Mouse (Mus musculus): ENCODE results near the gene Zfp619.
"Not testable (repeated sequence)": the region's sequence is repeated elsewhere in the genome, so short reads cannot be mapped to it uniquely, and the experiment has no call there.

Gene Zfp619

GRCm38 (mm10) chr7:39589044-39589443, 71.5 kb downstream of the Zfp619 start:
- not testable (repeated sequence) for DNase-seq (ENCODE audit: low read depth)

Measured in NIH3T3 (cell line).